Mouse (Mus musculus): Measurements from ENCODE around the gene Lcn5. TPM values are rescaled to one million over a fixed set of nuclear protein-coding genes. Genes with fewer than 3 reads are reported as not detected.
"Not testable (repeated sequence)": the region's sequence is repeated elsewhere in the genome, so short reads cannot be mapped to it uniquely, and the experiment has no call there.

The Lcn5 gene
- polyA plus RNA-seq, 1 experiment from 2014 or later: not detected

- no peaks in the 10 kb centered on the region for H3K9me3 ChIP-seq (ENCODE audit: control insufficient read depth, low read length)
- ATAC-seq (ENCODE audit: low FRiP score) (no peak), DNase-seq (ENCODE audit: low spot score, missing footprints) (no peak)
- H3K36me3 ChIP-seq (ENCODE audit: control insufficient read depth, insufficient read depth, low read length): no peaks in the 10 kb centered on the region
- 66% methylated on average over 4 of the region's 4 CpGs for WGBS
- no peak overlapping the region for H3K9ac ChIP-seq (ENCODE audit: low read length)
- H3K27me3 ChIP-seq (ENCODE audit: control insufficient read depth, insufficient read depth, low read length): no peaks in the 10 kb centered on the region
- no peak overlapping the region for H3K4me3 ChIP-seq (ENCODE audit: low read depth, low read length)
- H3K4me1 ChIP-seq (ENCODE audit: control insufficient read depth, insufficient read depth, low read length): no peaks in the 10 kb centered on the region
- no peak overlapping the region for H3K27ac ChIP-seq (ENCODE audit: low read depth, low read length)
- H3K4me2 ChIP-seq: no peak overlapping the region
Measured at GRCm38 (mm10) chr2:25696951-25697350, 39.2 kb downstream of the Lcn5 start.

GRCm38 (mm10) chr2:25698696-25699095 lies 40.9 kb downstream of the Lcn5 start:
- ATAC-seq (ENCODE audit: low FRiP score) (no peak), DNase-seq (ENCODE audit: low spot score, missing footprints) (no peak)
- no peak overlapping the region for H3K9ac ChIP-seq (ENCODE audit: low read length)
- no peaks in the 10 kb centered on the region for H3K4me1 ChIP-seq (ENCODE audit: control insufficient read depth, insufficient read depth, low read length)
- no peak overlapping the region for H3K4me3 ChIP-seq (ENCODE audit: low read depth, low read length)
- H3K9me3 ChIP-seq (ENCODE audit: control insufficient read depth, low read length): no peaks in the 10 kb centered on the region
- H3K27me3 ChIP-seq (ENCODE audit: control insufficient read depth, insufficient read depth, low read length): no peaks in the 10 kb centered on the region
- WGBS: 81% methylated on average over 2 of the region's 2 CpGs
- no peaks in the 10 kb centered on the region for H3K36me3 ChIP-seq (ENCODE audit: control insufficient read depth, insufficient read depth, low read length)
- no peak overlapping the region for H3K4me2 ChIP-seq
- no peak overlapping the region for H3K27ac ChIP-seq (ENCODE audit: low read depth, low read length)

DNA sequence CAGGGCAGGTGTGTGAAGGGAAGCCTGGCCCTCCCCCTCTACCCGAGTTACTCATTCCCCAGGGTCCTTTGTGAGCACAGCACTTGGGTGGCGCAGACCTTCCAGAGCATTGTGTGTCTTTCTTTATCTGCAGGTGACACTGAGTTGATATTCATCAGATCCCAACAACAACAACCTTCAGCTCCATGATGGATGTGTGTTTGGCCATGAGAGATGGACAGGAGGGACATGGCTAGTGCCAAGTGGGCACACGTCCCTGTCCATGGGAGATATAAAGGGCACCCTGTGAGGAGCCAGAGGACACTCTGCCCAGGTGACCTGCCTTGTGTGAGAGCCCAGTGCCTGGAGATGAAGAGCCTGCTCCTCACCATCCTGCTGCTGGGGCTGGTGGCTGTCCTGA lies 42.0 kb downstream of the Lcn5 start, which contains the start of gene Obp2a:
TSS of gene Obp2a (plus strand) at position 301 of the 400 bp plus-strand sequence.
- DNase-seq (ENCODE audit: low spot score, missing footprints); ATAC-seq (ENCODE audit: low FRiP score); H3K4me1 ChIP-seq (ENCODE audit: control insufficient read depth, insufficient read depth, low read length); H3K27ac ChIP-seq (ENCODE audit: low read depth, low read length); H3K4me3 ChIP-seq (ENCODE audit: low read depth, low read length); H3K4me2 ChIP-seq; H3K9ac ChIP-seq (ENCODE audit: low read length); H3K27me3 ChIP-seq (ENCODE audit: control insufficient read depth, insufficient read depth, low read length); H3K9me3 ChIP-seq (ENCODE audit: control insufficient read depth, low read length); H3K36me3 ChIP-seq (ENCODE audit: control insufficient read depth, insufficient read depth, low read length): not testable (repeated sequence)
- 79% methylated on average over 3 of the region's 3 CpGs for WGBS

GRCm38 (mm10) chr2:25701001-25701400 lies 43.2 kb downstream of the Lcn5 start:
- DNase-seq (ENCODE audit: low spot score, missing footprints) (no peak), ATAC-seq (ENCODE audit: low FRiP score) (no peak)
- Histone ChIP-seq H3K36me3 (ENCODE audit: control insufficient read depth, insufficient read depth, low read length) (no peaks in the 10 kb centered on the region), H3K27ac (ENCODE audit: low read depth, low read length) (no peak overlapping the region), H3K9me3 (ENCODE audit: control insufficient read depth, low read length) (no peaks in the 10 kb centered on the region), H3K4me1 (ENCODE audit: control insufficient read depth, insufficient read depth, low read length) (no peaks in the 10 kb centered on the region), H3K4me2 (no peak overlapping the region), H3K9ac (ENCODE audit: low read length) (no peak overlapping the region), H3K27me3 (ENCODE audit: control insufficient read depth, insufficient read depth, low read length) (no peaks in the 10 kb centered on the region), H3K4me3 (ENCODE audit: low read depth, low read length) (no peak overlapping the region)
- WGBS: 82% methylated on average over 5 of the region's 5 CpGs

DNA sequence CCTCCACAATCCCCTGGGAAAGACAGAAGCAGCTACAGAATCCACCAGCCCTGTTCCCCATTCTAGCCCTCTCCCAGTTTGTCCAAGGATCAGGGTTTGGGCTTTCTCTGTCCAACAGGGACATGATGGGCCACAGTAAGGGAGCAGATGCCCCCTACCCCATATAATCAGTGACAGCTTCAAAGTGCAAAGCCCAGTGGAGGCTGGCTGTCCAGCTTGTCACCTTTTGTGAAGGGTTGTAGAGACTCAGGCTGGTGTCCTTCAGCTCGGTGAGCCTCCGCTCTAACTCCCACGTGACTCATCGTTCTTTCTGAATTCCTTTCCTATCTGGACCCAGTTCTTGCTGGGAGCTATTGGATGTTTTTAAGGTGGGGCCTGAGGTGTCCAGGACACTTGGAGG lies 46.0 kb downstream of the Lcn5 start:
- ATAC-seq (ENCODE audit: low FRiP score): no peak
- no peak for DNase-seq (ENCODE audit: low spot score, missing footprints)
- WGBS: 83% methylated on average over 4 of the region's 4 CpGs
- Histone ChIP-seq H3K4me1 (ENCODE audit: control insufficient read depth, insufficient read depth, low read length) (no peaks in the 10 kb centered on the region), H3K27ac (ENCODE audit: low read depth, low read length) (no peak overlapping the region), H3K36me3 (ENCODE audit: control insufficient read depth, insufficient read depth, low read length) (no peaks in the 10 kb centered on the region), H3K4me2 (no peak overlapping the region), H3K4me3 (ENCODE audit: low read depth, low read length) (no peak overlapping the region), H3K9me3 (ENCODE audit: control insufficient read depth, low read length) (no peaks in the 10 kb centered on the region), H3K27me3 (ENCODE audit: control insufficient read depth, insufficient read depth, low read length) (no peaks in the 10 kb centered on the region), H3K9ac (ENCODE audit: low read length) (no peak overlapping the region)

DNA sequence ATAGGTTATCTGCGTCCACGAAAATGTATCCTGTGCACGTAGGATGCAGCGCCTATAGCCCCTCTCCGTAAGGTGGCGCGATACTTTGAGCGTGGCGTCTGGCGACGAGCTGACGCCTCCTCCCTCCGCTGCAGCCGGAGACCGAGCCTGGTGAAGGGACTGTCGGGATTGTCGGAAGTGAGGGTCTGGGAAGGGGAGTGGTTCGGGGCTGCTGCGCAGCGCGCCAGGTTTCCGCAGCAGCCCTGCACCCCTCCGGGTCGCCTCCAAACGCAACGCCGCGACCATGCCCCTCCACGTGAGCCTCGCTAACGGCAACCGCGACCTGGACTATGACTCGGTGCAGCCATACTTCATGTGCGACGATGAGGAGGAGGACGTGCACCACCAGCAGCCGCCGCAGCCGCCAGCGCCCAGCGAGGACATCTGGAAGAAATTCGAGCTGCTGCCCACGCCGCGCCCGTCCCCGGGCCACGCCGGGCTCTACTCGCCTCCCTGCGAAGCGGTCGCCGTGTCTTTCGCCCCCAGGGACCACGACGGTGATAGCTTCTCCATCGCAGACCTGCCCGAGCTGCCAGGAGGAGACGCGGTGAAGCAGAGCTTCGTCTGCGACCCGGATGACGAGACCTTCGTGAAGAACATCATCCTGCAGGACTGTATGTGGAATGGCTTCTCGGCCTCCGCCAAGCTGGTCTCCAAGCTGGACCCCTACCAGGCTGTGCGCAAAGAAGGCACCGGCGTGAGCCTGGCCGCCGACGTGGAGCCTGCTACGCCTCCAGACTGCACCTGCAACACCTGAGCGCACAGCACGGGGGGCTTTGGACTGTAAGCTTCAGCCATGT lies 49.1 kb downstream of the Lcn5 start, which contains the start of gene Bmyc:
TSS of gene Bmyc (plus strand) at position 97 of the 839 bp plus-strand sequence.
- peak within 1 kb of the TSS; percentile 94 for H3K4me2 ChIP-seq

GRCm38 (mm10) chr2:25708121-25708520 lies 50.4 kb downstream of the Lcn5 start:
- Histone ChIP-seq H3K9ac (ENCODE audit: low read length) (no peak overlapping the region), H3K4me1 (ENCODE audit: control insufficient read depth, insufficient read depth, low read length) (no peaks in the 10 kb centered on the region), H3K9me3 (ENCODE audit: control insufficient read depth, low read length) (no peaks in the 10 kb centered on the region), H3K27me3 (ENCODE audit: control insufficient read depth, insufficient read depth, low read length) (no peaks in the 10 kb centered on the region), H3K4me3 (ENCODE audit: low read depth, low read length) (no peak overlapping the region), H3K36me3 (ENCODE audit: control insufficient read depth, insufficient read depth, low read length) (no peaks in the 10 kb centered on the region), H3K27ac (ENCODE audit: low read depth, low read length) (no peak overlapping the region), H3K4me2 (no peak overlapping the region)
- 86% methylated on average over 2 of the region's 2 CpGs for WGBS
- no peak for DNase-seq (ENCODE audit: low spot score, missing footprints)
- no peak; the same call in 1 of the 2 replicates for ATAC-seq (ENCODE audit: low FRiP score)

More for the DNA sequence above, 49.1 kb downstream of the Lcn5 start, which contains the start of gene Bmyc:
- peak within 1 kb of the TSS; percentile 72 for H3K4me3 ChIP-seq (ENCODE audit: low read depth, low read length)
- no peaks in the 10 kb centered on the region for H3K9me3 ChIP-seq (ENCODE audit: control insufficient read depth, low read length)
- H3K27me3 ChIP-seq (ENCODE audit: control insufficient read depth, insufficient read depth, low read length): no peaks in the 10 kb centered on the region
- peak; percentile 94 for ATAC-seq (ENCODE audit: low FRiP score)
- peak within 1 kb of the TSS; percentile 79 for H3K9ac ChIP-seq (ENCODE audit: low read length)
- H3K4me1 ChIP-seq (ENCODE audit: control insufficient read depth, insufficient read depth, low read length): no peaks in the 10 kb centered on the region
- H3K36me3 ChIP-seq (ENCODE audit: control insufficient read depth, insufficient read depth, low read length): no peaks in the 10 kb centered on the region
- under 1% methylated on average over 78 of the region's 78 CpGs for WGBS
- DNase-seq (ENCODE audit: low spot score, missing footprints): peak; percentile 97
- peak within 1 kb of the TSS; percentile 9; the same call in 1 of the 2 replicates for H3K27ac ChIP-seq (ENCODE audit: low read depth, low read length)

- H3K9ac ChIP-seq (ENCODE audit: low read length); DNase-seq (ENCODE audit: low spot score, missing footprints); H3K4me3 ChIP-seq (ENCODE audit: low read depth, low read length); H3K4me1 ChIP-seq (ENCODE audit: control insufficient read depth, insufficient read depth, low read length); H3K27me3 ChIP-seq (ENCODE audit: control insufficient read depth, insufficient read depth, low read length); H3K36me3 ChIP-seq (ENCODE audit: control insufficient read depth, insufficient read depth, low read length); H3K9me3 ChIP-seq (ENCODE audit: control insufficient read depth, low read length); ATAC-seq (ENCODE audit: low FRiP score); H3K4me2 ChIP-seq; H3K27ac ChIP-seq (ENCODE audit: low read depth, low read length): not testable (repeated sequence)
- 100% methylated on average over 1 of the region's 1 CpGs for WGBS
Measured at GRCm38 (mm10) chr2:25709056-25709455, 51.3 kb downstream of the Lcn5 start.

- not testable (repeated sequence) for H3K27me3 ChIP-seq (ENCODE audit: control insufficient read depth, insufficient read depth, low read length); H3K9me3 ChIP-seq (ENCODE audit: control insufficient read depth, low read length); H3K4me3 ChIP-seq (ENCODE audit: low read depth, low read length); DNase-seq (ENCODE audit: low spot score, missing footprints); H3K27ac ChIP-seq (ENCODE audit: low read depth, low read length); H3K36me3 ChIP-seq (ENCODE audit: control insufficient read depth, insufficient read depth, low read length); H3K4me2 ChIP-seq; H3K4me1 ChIP-seq (ENCODE audit: control insufficient read depth, insufficient read depth, low read length); H3K9ac ChIP-seq (ENCODE audit: low read length); ATAC-seq (ENCODE audit: low FRiP score)
- WGBS: 82% methylated on average over 2 of the region's 2 CpGs
Measured at GRCm38 (mm10) chr2:25709791-25710190, 52.0 kb downstream of the Lcn5 start.

Measured in midbrain, embryonic 11.5 days (tissue).